Mouse (Mus musculus): Measurements from ENCODE around the gene Gm49369. TPM values are rescaled to one million over a fixed set of nuclear protein-coding genes. Genes with fewer than 3 reads are reported as not detected.

Gene Gm49369
- 0.90 and 1.5 TPM in 2 replicates for polyA plus RNA-seq (2016; fragmentation: Nextera tagmentation; extraction: Ambion mirVana)

GRCm38 (mm10) chr7:142382567-142382966 is at the start of gene Gm49369:
Gene Gm49369, minus strand, starts transcription at chr7:142382667.
- Histone ChIP-seq H3K36me3 (peaks cover 76% of the 10 kb centered on the region), H3K9me3 (no peaks in the 10 kb centered on the region), H3K4me3 (no peak within 1 kb of the TSS), H3K4me2 (replicated peaks) (no peak within 1 kb of the TSS), H3K27ac (no peak within 1 kb of the TSS), H3K9ac (no peak within 1 kb of the TSS), H3K27me3 (replicated peaks) (no peaks in the 10 kb centered on the region), H3K4me1 (peaks cover 18% of the 10 kb centered on the region)
- no peak for ATAC-seq (ENCODE audit: low FRiP score, low read depth)
- 93% methylated on average over 5 of the region's 5 CpGs for WGBS

- H3K36me3 ChIP-seq = no peaks in the 10 kb centered on the region
- no peak overlapping the region for H3K4me3 ChIP-seq
- no peaks in the 10 kb centered on the region for H3K9me3 ChIP-seq
- no peak overlapping the region for H3K4me2 ChIP-seq (replicated peaks)
- H3K27ac ChIP-seq = no peak overlapping the region
- WGBS = 84% methylated on average over 14 of the region's 14 CpGs
- H3K27me3 ChIP-seq (replicated peaks) = 0 out of 2 replicates have a peak, but pooled peaks cover 4% of the 10 kb centered on the region
- no peak overlapping the region for H3K9ac ChIP-seq
- ATAC-seq (ENCODE audit: low FRiP score, low read depth) = no peak
- peaks cover 19% of the 10 kb centered on the region for H3K4me1 ChIP-seq
These were observed 48.6 kb upstream of the Gm49369 start for GRCm38 (mm10) chr7:142431106-142431505.

- no peak overlapping the region for H3K4me2 ChIP-seq (replicated peaks)
- peaks cover 19% of the 10 kb centered on the region for H3K4me1 ChIP-seq
- H3K27me3 ChIP-seq (replicated peaks) = 0 out of 2 replicates have a peak, but pooled peaks cover 4% of the 10 kb centered on the region
- 55% methylated on average over 12 of the region's 12 CpGs for WGBS
- H3K27ac ChIP-seq = no peak overlapping the region
- H3K4me3 ChIP-seq = no peak overlapping the region
- no peaks in the 10 kb centered on the region for H3K36me3 ChIP-seq
- H3K9me3 ChIP-seq = no peaks in the 10 kb centered on the region
- no peak overlapping the region for H3K9ac ChIP-seq
- ATAC-seq (ENCODE audit: low FRiP score, low read depth) = peak; percentile 79
These were observed 47.8 kb upstream of the Gm49369 start for GRCm38 (mm10) chr7:142430160-142430678.

- H3K4me1 ChIP-seq = peaks cover 17% of the 10 kb centered on the region
- no peak overlapping the region for H3K27ac ChIP-seq
- ATAC-seq (ENCODE audit: low FRiP score, low read depth) = no peak
- no peaks in the 10 kb centered on the region for H3K36me3 ChIP-seq
- whole genome bisulfite sequencing = 4% methylated on average over 7 of the region's 7 CpGs
- no peak overlapping the region for H3K4me2 ChIP-seq (replicated peaks)
- 0 out of 2 replicates have a peak, but pooled peaks cover 4% of the 10 kb centered on the region for H3K9me3 ChIP-seq
- no peak overlapping the region for H3K9ac ChIP-seq
- H3K4me3 ChIP-seq = no peak overlapping the region
- H3K27me3 ChIP-seq (replicated peaks) = 0 out of 2 replicates have a peak, but pooled peaks cover 4% of the 10 kb centered on the region
These were observed 45.7 kb upstream of the Gm49369 start for GRCm38 (mm10) chr7:142428213-142428612.

GRCm38 (mm10) chr7:142425641-142426213 is 43.3 kb upstream of the Gm49369 start:
- no peaks in the 10 kb centered on the region for H3K36me3 ChIP-seq
- peaks cover 12% of the 10 kb centered on the region for H3K4me1 ChIP-seq
- no peak overlapping the region for H3K27ac ChIP-seq
- ATAC-seq (ENCODE audit: low FRiP score, low read depth) = no peak
- H3K4me2 ChIP-seq (replicated peaks) = no peak overlapping the region
- 0 out of 2 replicates have a peak, but pooled peaks cover 4% of the 10 kb centered on the region for H3K9me3 ChIP-seq
- 0 out of 2 replicates have a peak, but pooled peaks cover 4% of the 10 kb centered on the region for H3K27me3 ChIP-seq (replicated peaks)
- no peak overlapping the region for H3K4me3 ChIP-seq
- WGBS = 66% methylated on average over 11 of the region's 11 CpGs
- no peak overlapping the region for H3K9ac ChIP-seq

- 76% methylated on average over 2 of the region's 2 CpGs for WGBS
- no peak for ATAC-seq (ENCODE audit: low FRiP score, low read depth)
- H3K9me3 ChIP-seq = 0 out of 2 replicates have a peak, but pooled peaks cover 4% of the 10 kb centered on the region
- no peaks in the 10 kb centered on the region for H3K36me3 ChIP-seq
- H3K27ac ChIP-seq = no peak overlapping the region
- 0 out of 2 replicates have a peak, but pooled peaks cover under 1% of the 10 kb centered on the region for H3K27me3 ChIP-seq (replicated peaks)
- no peaks in the 10 kb centered on the region for H3K4me1 ChIP-seq
- no peak overlapping the region for H3K4me3 ChIP-seq
- H3K9ac ChIP-seq = no peak overlapping the region
- no peak overlapping the region for H3K4me2 ChIP-seq (replicated peaks)
These were observed 39.4 kb upstream of the Gm49369 start for GRCm38 (mm10) chr7:142421826-142422225.

GRCm38 (mm10) chr7:142419887-142420286 is 37.4 kb upstream of the Gm49369 start:
- Histone ChIP-seq H3K27ac (no peak overlapping the region), H3K9me3 (0 out of 2 replicates have a peak, but pooled peaks cover 4% of the 10 kb centered on the region), H3K4me2 (replicated peaks) (no peak overlapping the region), H3K36me3 (no peaks in the 10 kb centered on the region), H3K4me3 (no peak overlapping the region), H3K9ac (no peak overlapping the region), H3K27me3 (replicated peaks) (no peaks in the 10 kb centered on the region), H3K4me1 (no peaks in the 10 kb centered on the region)
- 89% methylated on average over 5 of the region's 5 CpGs for WGBS
- ATAC-seq (ENCODE audit: low FRiP score, low read depth) = no peak

- Histone ChIP-seq H3K9ac (no peak overlapping the region), H3K27ac (no peak overlapping the region), H3K36me3 (no peaks in the 10 kb centered on the region), H3K4me2 (replicated peaks) (no peak overlapping the region), H3K4me1 (no peaks in the 10 kb centered on the region), H3K27me3 (replicated peaks) (no peaks in the 10 kb centered on the region), H3K4me3 (no peak overlapping the region), H3K9me3 (0 out of 2 replicates have a peak, but pooled peaks cover 4% of the 10 kb centered on the region)
- WGBS = 91% methylated on average over 8 of the region's 8 CpGs
- ATAC-seq (ENCODE audit: low FRiP score, low read depth) = no peak
These were observed 36.2 kb upstream of the Gm49369 start for GRCm38 (mm10) chr7:142418679-142419078.

- Histone ChIP-seq H3K27me3 (replicated peaks) (no peaks in the 10 kb centered on the region), H3K9me3 (no peaks in the 10 kb centered on the region), H3K4me3 (no peak overlapping the region), H3K4me2 (replicated peaks) (no peak overlapping the region), H3K4me1 (no peaks in the 10 kb centered on the region), H3K36me3 (no peaks in the 10 kb centered on the region), H3K27ac (no peak overlapping the region), H3K9ac (no peak overlapping the region)
- no peak for ATAC-seq (ENCODE audit: low FRiP score, low read depth)
- 98% methylated on average over 2 of the region's 2 CpGs for WGBS
These were observed 35.6 kb upstream of the Gm49369 start for GRCm38 (mm10) chr7:142418027-142418426.

- Histone ChIP-seq H3K27me3 (replicated peaks) (no peaks in the 10 kb centered on the region), H3K36me3 (no peaks in the 10 kb centered on the region), H3K9ac (no peak overlapping the region), H3K9me3 (no peaks in the 10 kb centered on the region), H3K4me1 (no peaks in the 10 kb centered on the region), H3K27ac (no peak overlapping the region), H3K4me2 (replicated peaks) (no peak overlapping the region), H3K4me3 (no peak overlapping the region)
- 77% methylated on average over 3 of the region's 3 CpGs for WGBS
- ATAC-seq (ENCODE audit: low FRiP score, low read depth) = no peak
These were observed 33.8 kb upstream of the Gm49369 start for GRCm38 (mm10) chr7:142416225-142416624.

GRCm38 (mm10) chr7:142415314-142415713 is 32.8 kb upstream of the Gm49369 start:
- H3K4me3 ChIP-seq = no peak overlapping the region
- no peak overlapping the region for H3K4me2 ChIP-seq (replicated peaks)
- ATAC-seq (ENCODE audit: low FRiP score, low read depth) = no peak
- no peaks in the 10 kb centered on the region for H3K36me3 ChIP-seq
- no peak overlapping the region for H3K27ac ChIP-seq
- no peaks in the 10 kb centered on the region for H3K9me3 ChIP-seq
- H3K27me3 ChIP-seq (replicated peaks) = no peaks in the 10 kb centered on the region
- no peak overlapping the region for H3K9ac ChIP-seq
- WGBS = 73% methylated on average over 4 of the region's 4 CpGs
- no peaks in the 10 kb centered on the region for H3K4me1 ChIP-seq

GRCm38 (mm10) chr7:142413285-142413684 is 30.8 kb upstream of the Gm49369 start:
- no peaks in the 10 kb centered on the region for H3K27me3 ChIP-seq (replicated peaks)
- 92% methylated on average over 6 of the region's 6 CpGs for WGBS
- no peak overlapping the region for H3K4me3 ChIP-seq
- no peaks in the 10 kb centered on the region for H3K9me3 ChIP-seq
- H3K27ac ChIP-seq = no peak overlapping the region
- no peak for ATAC-seq (ENCODE audit: low FRiP score, low read depth)
- no peaks in the 10 kb centered on the region for H3K4me1 ChIP-seq
- no peaks in the 10 kb centered on the region for H3K36me3 ChIP-seq
- no peak overlapping the region for H3K9ac ChIP-seq
- no peak overlapping the region for H3K4me2 ChIP-seq (replicated peaks)

GRCm38 (mm10) chr7:142409603-142410002 is 27.1 kb upstream of the Gm49369 start:
- Histone ChIP-seq H3K4me3 (no peak overlapping the region), H3K9me3 (no peaks in the 10 kb centered on the region), H3K4me2 (replicated peaks) (no peak overlapping the region), H3K27me3 (replicated peaks) (no peaks in the 10 kb centered on the region), H3K36me3 (no peaks in the 10 kb centered on the region), H3K27ac (no peak overlapping the region), H3K4me1 (no peaks in the 10 kb centered on the region), H3K9ac (no peak overlapping the region)
- ATAC-seq (ENCODE audit: low FRiP score, low read depth) = no peak
- WGBS = 91% methylated on average over 3 of the region's 3 CpGs

Measured in neural tube, embryonic 12.5 days (tissue).